Mouse (Mus musculus) cerebellum, adult 2 months (tissue): ENCODE results near the gene Tmem151b.

Experiments used
- CTCF ChIP-seq: fragments of 200-500 bp; IDR thresholded peaks from 2 replicates; pipeline ENCODE4 v1.5.1; 2011; ENCODE audit warnings: low read depth, mild to moderate bottlenecking, control low read depth, low read length, moderate library complexity, borderline replicate concordance; ENCODE audit not compliant: insufficient read depth
- POLR2A ChIP-seq: fragments of 200-500 bp; IDR thresholded peaks from 2 replicates; pipeline ENCODE4 v1.6.1; 2011; ENCODE audit warnings: low read length, control low read depth, borderline replicate concordance; ENCODE audit not compliant: insufficient read depth

DNA sequence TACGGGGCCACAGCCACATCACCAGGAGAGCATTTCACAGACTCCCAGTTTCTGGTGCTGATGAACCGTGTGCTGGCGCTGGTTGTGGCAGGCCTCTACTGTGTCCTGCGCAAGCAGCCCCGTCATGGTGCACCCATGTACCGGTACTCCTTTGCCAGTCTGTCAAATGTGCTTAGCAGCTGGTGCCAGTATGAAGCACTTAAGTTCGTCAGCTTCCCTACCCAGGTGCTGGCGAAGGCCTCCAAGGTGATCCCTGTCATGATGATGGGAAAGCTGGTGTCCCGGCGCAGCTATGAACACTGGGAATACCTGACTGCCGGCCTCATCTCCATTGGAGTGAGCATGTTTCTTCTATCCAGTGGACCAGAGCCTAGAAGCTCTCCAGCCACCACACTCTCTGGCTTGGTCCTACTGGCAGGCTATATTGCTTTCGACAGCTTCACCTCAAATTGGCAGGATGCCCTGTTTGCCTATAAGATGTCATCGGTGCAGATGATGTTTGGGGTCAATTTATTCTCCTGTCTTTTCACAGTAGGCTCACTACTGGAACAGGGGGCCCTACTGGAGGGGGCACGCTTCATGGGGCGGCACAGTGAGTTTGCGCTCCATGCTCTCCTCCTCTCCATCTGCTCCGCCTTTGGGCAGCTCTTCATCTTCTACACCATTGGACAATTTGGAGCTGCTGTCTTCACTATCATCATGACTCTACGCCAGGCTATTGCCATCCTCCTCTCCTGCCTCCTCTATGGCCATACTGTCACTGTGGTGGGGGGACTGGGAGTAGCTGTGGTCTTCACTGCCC, 17.1 kb upstream of the Tmem151b start:
- TF ChIP-seq POLR2A (peak; percentile 20; the same call in 1 of the 2 replicates), CTCF (no peak)
